Mouse (Mus musculus) layer of hippocampus, adult 2 months (tissue): ENCODE measurements around the gene Ssh2. TPM values are rescaled to one million over a fixed set of nuclear protein-coding genes. Genes with fewer than 3 reads are reported as not detected.
A peak's percentile ranks its signal among the peaks of the same experiment; 100 is the strongest.
"Not testable (repeated sequence)": the region's sequence is repeated elsewhere in the genome, so short reads cannot be mapped to it uniquely, and the experiment has no call there.

ENCODE experiments used
- DNase-seq, 2 experiments: peaks; one replicate each; pipeline ENCODE4 v3.0.0; 2022; ENCODE audit warnings: low spot score in 2 of 2
- H3K27ac ChIP-seq: fragments of 200-600 bp; 2 replicates; pipeline ENCODE4 v1.8.1; 2022
- H3K4me3 ChIP-seq: fragments of 200-600 bp; 2 replicates; pipeline ENCODE4 v1.8.1; 2022; ENCODE audit warnings: mild to moderate bottlenecking
- CTCF ChIP-seq: fragments of 200-600 bp; conservative IDR thresholded peaks from 2 replicates; pipeline ENCODE4 v1.8.1; 2022; ENCODE audit warnings: antibody characterized with exemption, mild to moderate bottlenecking, moderate library complexity
- total RNA-seq, 2 experiments: library from RNA; stranded (reverse); gene quantifications; 2 replicates each; pipeline ENCODE4 v1.2.3; 2021

The Ssh2 gene
- total RNA-seq, 2 experiments from 2014 or later = 33.6 to 35.9 TPM

GRCm38 (mm10) chr11:77367541-77368270 lies 151.6 kb downstream of the Ssh2 start:
- no peak for TF ChIP-seq CTCF
- H3K27ac ChIP-seq = no peak overlapping the region
- H3K4me3 ChIP-seq = no peak overlapping the region
- DNase-seq = no peak

- Histone ChIP-seq H3K27ac (no peak overlapping the region), H3K4me3 (no peak overlapping the region)
- TF ChIP-seq CTCF = no peak
- no peak for DNase-seq
These were observed 153.2 kb downstream of the Ssh2 start for GRCm38 (mm10) chr11:77369188-77369840.

- no peak for TF ChIP-seq CTCF
- DNase-seq = no peak
- Histone ChIP-seq H3K27ac (no peak overlapping the region), H3K4me3 (no peak overlapping the region)
These were observed 153.7 kb downstream of the Ssh2 start for GRCm38 (mm10) chr11:77369841-77370191.

GRCm38 (mm10) chr11:77371088-77371487 lies 155.0 kb downstream of the Ssh2 start:
- Histone ChIP-seq H3K4me3 (no peak overlapping the region), H3K27ac (no peak overlapping the region)
- no peak for DNase-seq
- TF ChIP-seq CTCF = no peak

GRCm38 (mm10) chr11:77371696-77372095 lies 155.6 kb downstream of the Ssh2 start:
- Histone ChIP-seq H3K27ac (peak overlapping the region; percentile 43; the same call in 1 of the 2 replicates), H3K4me3 (no peak overlapping the region)
- TF ChIP-seq CTCF = no peak
- no peak for DNase-seq

GRCm38 (mm10) chr11:77372196-77372904 lies 156.3 kb downstream of the Ssh2 start:
- H3K4me3 ChIP-seq = no peak overlapping the region
- TF ChIP-seq CTCF = no peak
- no peak for DNase-seq
- H3K27ac ChIP-seq = peak overlapping the region; percentile 43; the same call in 1 of the 2 replicates

- DNase-seq = no peak
- H3K4me3 ChIP-seq = no peak overlapping the region
- H3K27ac ChIP-seq = no peak overlapping the region
- no peak for TF ChIP-seq CTCF
These were observed 162.5 kb downstream of the Ssh2 start for GRCm38 (mm10) chr11:77378622-77379021.

GRCm38 (mm10) chr11:77381174-77381573 lies 165.1 kb downstream of the Ssh2 start:
- no peak for TF ChIP-seq CTCF
- DNase-seq = no peak
- H3K4me3 ChIP-seq = no peak overlapping the region
- no peak overlapping the region for H3K27ac ChIP-seq

- no peak overlapping the region for H3K27ac ChIP-seq
These were observed 168.1 kb downstream of the Ssh2 start for GRCm38 (mm10) chr11:77384151-77384550.

GRCm38 (mm10) chr11:77385706-77386690 lies 169.9 kb downstream of the Ssh2 start:
- DNase-seq = peak; percentile 14 to 44
- peak overlapping the region; percentile 61 for H3K27ac ChIP-seq
- no peak overlapping the region for H3K4me3 ChIP-seq
- no peak for TF ChIP-seq CTCF

More at GRCm38 (mm10) chr11:77384151-77384550, 168.1 kb downstream of the Ssh2 start:
- no peak overlapping the region for H3K4me3 ChIP-seq
- no peak for TF ChIP-seq CTCF
- no peak for DNase-seq

- TF ChIP-seq CTCF = peak; percentile 57
- H3K27ac ChIP-seq, DNase-seq, H3K4me3 ChIP-seq: not testable (repeated sequence)
These were observed 172.1 kb downstream of the Ssh2 start for GRCm38 (mm10) chr11:77388197-77388596.

- no peak for TF ChIP-seq CTCF
- DNase-seq = no peak
- H3K27ac ChIP-seq = no peak overlapping the region
- no peak overlapping the region for H3K4me3 ChIP-seq
These were observed 179.5 kb downstream of the Ssh2 start for GRCm38 (mm10) chr11:77395539-77395938.
